In the genomic region with DNA sequence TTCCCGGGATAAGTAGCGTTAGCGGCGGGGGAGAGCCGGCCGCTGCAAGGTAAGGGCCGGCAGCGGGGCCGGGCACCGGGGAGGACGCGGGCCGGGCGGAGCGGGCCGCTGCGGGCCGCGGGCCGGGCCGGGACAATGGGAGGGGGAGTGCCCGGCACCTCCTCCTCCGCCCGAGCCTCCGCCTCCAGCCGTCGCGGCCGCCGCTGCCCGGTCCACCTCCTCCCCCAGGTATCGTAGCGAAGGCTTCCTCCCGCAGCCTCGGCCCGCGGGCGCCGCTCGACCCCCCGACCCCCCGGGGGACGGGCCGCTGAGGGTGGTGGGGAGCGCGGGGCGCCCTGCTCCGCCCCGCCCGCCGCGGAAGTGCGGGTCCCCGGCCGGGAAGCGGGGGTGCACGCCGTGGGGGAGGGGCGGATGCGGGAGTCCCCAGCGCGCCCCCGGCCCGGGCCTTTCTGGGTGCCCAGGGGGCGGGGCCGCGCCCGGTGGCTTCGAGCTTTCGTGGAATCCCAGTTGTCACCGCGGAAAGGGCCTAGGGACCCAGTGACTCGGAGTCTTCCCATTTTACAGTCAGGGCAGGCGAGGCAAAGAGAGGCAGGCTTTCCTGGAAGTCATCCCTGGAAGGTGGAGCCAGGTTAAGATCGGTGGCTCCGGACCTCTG, we compare ENCODE assay signal across 8 mouse cellular contexts. TPM values are rescaled to one million over a fixed set of nuclear protein-coding genes. Genes with fewer than 3 reads are reported as not detected.
A peak's percentile ranks its signal among the peaks of the same experiment; 100 is the strongest.
DNase-seq lines count a peak whose midpoint lies in the region; ATAC-seq and TF ChIP-seq lines count a peak whose summit lies in the region.

No protein-coding gene starts in this region.

- H3K27ac ChIP-seq in hindbrain, postnatal 0 days: peak overlapping the region; percentile 87
- peak overlapping the region; percentile 84 for H3K27ac ChIP-seq in liver, embryonic 12.5 days

- H3K36me3 ChIP-seq in hindbrain, postnatal 0 days (ENCODE audit: insufficient read depth, low read length): no peaks in the 10 kb centered on the region
- no peaks in the 10 kb centered on the region for H3K36me3 ChIP-seq in liver, embryonic 12.5 days
- H3K36me3 ChIP-seq in myocyte (ENCODE audit: control insufficient read depth, insufficient read depth): no peaks in the 10 kb centered on the region

- TF ChIP-seq POLR2A in myocyte (IDR thresholded peaks at IDR 0.05; ENCODE audit: insufficient read length, low read depth): peak; percentile 37

- peak overlapping the region; percentile 74 for H3K4me2 ChIP-seq in hindbrain, postnatal 0 days (ENCODE audit: low read depth, low read length)
- peak overlapping the region; percentile 83 for H3K4me2 ChIP-seq in liver, embryonic 12.5 days
- H3K4me2 ChIP-seq in myocyte (ENCODE audit: low read depth): peak overlapping the region; percentile 75

- peak; percentile 59 for ATAC-seq in hindbrain, postnatal 0 days
- ATAC-seq in liver, embryonic 12.5 days: peak; percentile 48; the same call in 1 of the 2 replicates

- peak overlapping the region; percentile 94 for H3ac ChIP-seq in myocyte (ENCODE audit: control insufficient read depth, insufficient read length)

- peak overlapping the region; percentile 88 for H3K9ac ChIP-seq in hindbrain, postnatal 0 days (replicated peaks; ENCODE audit: low read length)
- H3K9ac ChIP-seq in liver, embryonic 12.5 days: peak overlapping the region; percentile 71

- H3K4me3 ChIP-seq in hindbrain, postnatal 0 days (ENCODE audit: low read length): peak overlapping the region; percentile 89
- H3K4me3 ChIP-seq in liver, embryonic 12.5 days: peak overlapping the region; percentile 68
- peak overlapping the region; percentile 66 for H3K4me3 ChIP-seq in myocyte

- no peaks in the 10 kb centered on the region for H3K27me3 ChIP-seq in hindbrain, postnatal 0 days (ENCODE audit: insufficient read depth, low read length)
- peaks cover 44% of the 10 kb centered on the region for H3K27me3 ChIP-seq in liver, embryonic 12.5 days (replicated peaks)
- H3K27me3 ChIP-seq in myocyte (ENCODE audit: control insufficient read depth, insufficient read depth, insufficient read length): no peaks in the 10 kb centered on the region

- peak; percentile 49 for DNase-seq in retina, embryonic 14.5 days (ENCODE audit: low spot score)
- no peak for DNase-seq in retina, postnatal 1 day
- DNase-seq in cerebellum, adult 18-20 months: peak; percentile 59 to 75
- DNase-seq in gastrocnemius, postnatal 10 days: peak; percentile 70
- peak; percentile 42 for DNase-seq in hindbrain, postnatal 0 days (ENCODE audit: low spot score)
- peak; percentile 76 for DNase-seq in thymus, postnatal 0 days (ENCODE audit: low spot score)

- peaks cover 46% of the 10 kb centered on the region for H3K79me2 ChIP-seq in myocyte (ENCODE audit: control insufficient read depth, insufficient read depth)

- no peaks in the 10 kb centered on the region; the same call in 1 of the 2 replicates for H3K4me1 ChIP-seq in hindbrain, postnatal 0 days (ENCODE audit: insufficient read depth, low read length)
- H3K4me1 ChIP-seq in liver, embryonic 12.5 days: peaks cover 23% of the 10 kb centered on the region; the same call in 1 of the 2 replicates

- WGBS in hindbrain, postnatal 0 days: under 1% methylated on average over 54 of the region's 76 CpGs
- under 1% methylated on average over 53 of the region's 76 CpGs for WGBS in liver, embryonic 12.5 days (ENCODE audit: insufficient replicate concordance)

- no peak for TF ChIP-seq CTCF in hindbrain, postnatal 0 days (IDR thresholded peaks at IDR 0.05; ENCODE audit: low read depth)

- no peaks in the 10 kb centered on the region for H3K9me3 ChIP-seq in hindbrain, postnatal 0 days (ENCODE audit: low read length)
- H3K9me3 ChIP-seq in liver, embryonic 12.5 days (replicated peaks): no peaks in the 10 kb centered on the region

TF ChIP-seq in myocyte, 11 proteins besides CTCF, POLR2A, EP300 and RAD21:
- no peak for TF ChIP-seq REST (IDR thresholded peaks at IDR 0.05; ENCODE audit: insufficient read depth, insufficient read length)
- no peak for TF ChIP-seq MAX (IDR thresholded peaks at IDR 0.05; ENCODE audit: low read depth)
- TF ChIP-seq POLR2AphosphoS2 (IDR thresholded peaks at IDR 0.05; ENCODE audit: insufficient read length, low read depth): peak; percentile 24
- TF ChIP-seq MYOD1 (IDR thresholded peaks at IDR 0.05; ENCODE audit: control insufficient read depth in 1 of 3, insufficient read length in 2 of 3, low read depth in 2 of 3): peak in 1 of 3 experiments; percentile 0
- no peak for TF ChIP-seq SRF (IDR thresholded peaks at IDR 0.05; ENCODE audit: control insufficient read depth, insufficient read length, low read depth)
- no peak for TF ChIP-seq TCF12 (IDR thresholded peaks at IDR 0.05; ENCODE audit: insufficient read depth, poor library complexity, severe bottlenecking)
- peak in 1 of 3 experiments; percentile 45 for TF ChIP-seq MYOG (IDR thresholded peaks at IDR 0.05; ENCODE audit: control insufficient read depth in 1 of 3, insufficient read depth in 1 of 3, insufficient read length in 2 of 3, low read depth in 2 of 3)
- TF ChIP-seq CEBPB (IDR thresholded peaks at IDR 0.05; ENCODE audit: insufficient read depth, poor library complexity, severe bottlenecking): no peak
- no peak for TF ChIP-seq E2F4 (IDR thresholded peaks at IDR 0.05; ENCODE audit: insufficient read depth)

RNA-seq across cellular contexts. Expression of a gene that starts 0.4 kb away (rescaled TPM):
- 10 to 100 TPM; 34.6 to 45.1 TPM for total RNA-seq in gastrocnemius, postnatal 10 days (2021)
- 11.4 and 13.1 TPM in 2 replicates for total RNA-seq in hindbrain, postnatal 0 days (2014; rRNA removed)
- polyA plus RNA-seq in hindbrain, postnatal 0 days (2015; fragmentation: Nextera tagmentation; extraction: Ambion mirVana): 8.4 and 8.8 TPM in 2 replicates
- 9.5 and 10.6 TPM in 2 replicates for polyA plus RNA-seq in liver, embryonic 12.5 days (2016; fragmentation: Nextera tagmentation; extraction: Ambion mirVana)
- 4.8 TPM for polyA plus RNA-seq in myocyte (2012; fragmentation: generic; extraction: Trizol)
- polyA plus RNA-seq in thymus, postnatal 0 days (2015; fragmentation: Nextera tagmentation; extraction: Ambion mirVana): 12.3 and 17.1 TPM in 2 replicates
